Mouse (Mus musculus) midbrain, embryonic 13.5 days (tissue): Measurements from ENCODE around the gene Map3k20. TPM values are rescaled to one million over a fixed set of nuclear protein-coding genes. Genes with fewer than 3 reads are reported as not detected.

Source experiments
- ATAC-seq: fragments of 200-750 bp; cut with Nextera tagmentation; 2 replicates; pipeline ENCODE4 v1.8.0; 2017; ENCODE audit warnings: mild to moderate bottlenecking, moderate TSS enrichment, moderate library complexity
- H3K27ac ChIP-seq: fragments of 300-500 bp; sonication (generic); 2 replicates; pipeline ENCODE4 v1.5.1; 2015; ENCODE audit warnings: inconsistent platforms, mild to moderate bottlenecking, moderate library complexity
- H3K27me3 ChIP-seq: fragments of 300-500 bp; sonication (generic); 2 replicates; pipeline ENCODE4 v1.6.1; 2015; ENCODE audit warnings: mild to moderate bottlenecking, inconsistent platforms
- H3K36me3 ChIP-seq: fragments of 300-500 bp; sonication (generic); 2 replicates; pipeline ENCODE4 v1.6.1; 2015; ENCODE audit warnings: mild to moderate bottlenecking, inconsistent platforms
- H3K4me1 ChIP-seq: fragments of 300-500 bp; sonication (generic); replicated peaks from 2 replicates; pipeline ENCODE4 v1.6.1; 2015; ENCODE audit warnings: inconsistent platforms
- H3K4me2 ChIP-seq: fragments of 300-500 bp; sonication (generic); replicated peaks from 2 replicates; pipeline ENCODE4 v1.6.1; 2015; ENCODE audit warnings: moderate library complexity, mild to moderate bottlenecking, inconsistent platforms
- H3K4me3 ChIP-seq: fragments of 300-500 bp; sonication (generic); replicated peaks from 2 replicates; pipeline ENCODE4 v1.5.1; 2015; ENCODE audit warnings: mild to moderate bottlenecking, inconsistent platforms
- H3K9ac ChIP-seq: fragments of 300-500 bp; sonication (generic); replicated peaks from 2 replicates; pipeline ENCODE4 v1.6.1; 2015; ENCODE audit warnings: mild to moderate bottlenecking, inconsistent platforms
- H3K9me3 ChIP-seq: fragments of 300-500 bp; sonication (generic); 2 replicates; pipeline ENCODE4 v1.6.1; 2016; ENCODE audit warnings: mild to moderate bottlenecking, inconsistent platforms
- WGBS: fragments of 180-500 bp; shearing (Covaris S2); methylation state at CpG from one replicate; pipeline ENCODE4 v1.1.7; 2015; 5-methylcytosine and 5-hydroxymethylcytosine counted together
- polyA plus RNA-seq: library from polyadenylated mRNA; unstranded; fragments of >200 nt; fragmentation: Nextera tagmentation; extraction: Ambion mirVana; gene quantifications from 2 replicates; pipeline ENCODE4 v1.2.1, GENCODE M21; 2015

The Map3k20 gene
- polyA plus RNA-seq, 1 experiment from 2014 or later: 5.5 TPM

DNA sequence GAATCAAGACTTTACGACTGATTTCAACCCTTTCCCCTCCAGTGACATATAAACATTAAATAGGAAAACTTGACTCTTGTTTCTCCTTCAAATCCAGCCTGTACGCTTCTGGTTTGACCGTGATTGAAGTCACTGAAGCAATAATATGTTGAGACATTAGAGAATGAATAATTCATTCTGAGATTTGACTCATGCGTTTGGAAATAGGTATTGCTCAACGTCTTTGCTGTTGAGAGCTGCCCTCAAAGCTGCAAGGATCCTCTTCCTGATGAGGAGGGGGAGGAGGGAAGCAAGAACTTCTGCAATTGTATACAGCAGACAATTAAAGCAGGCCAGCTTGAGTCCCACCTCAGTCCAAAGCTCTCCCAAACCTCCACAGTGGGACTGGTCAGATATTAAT is 81.1 kb downstream of the Map3k20 start:
- WGBS: 79% methylated on average over 5 of the region's 5 CpGs
- Histone ChIP-seq H3K4me1 (no peaks in the 10 kb centered on the region), H3K4me3 (no peak overlapping the region), H3K27ac (no peak overlapping the region), H3K9ac (no peak overlapping the region), H3K4me2 (no peak overlapping the region), H3K27me3 (no peaks in the 10 kb centered on the region), H3K36me3 (no peaks in the 10 kb centered on the region), H3K9me3 (no peaks in the 10 kb centered on the region)
- ATAC-seq: no peak

DNA sequence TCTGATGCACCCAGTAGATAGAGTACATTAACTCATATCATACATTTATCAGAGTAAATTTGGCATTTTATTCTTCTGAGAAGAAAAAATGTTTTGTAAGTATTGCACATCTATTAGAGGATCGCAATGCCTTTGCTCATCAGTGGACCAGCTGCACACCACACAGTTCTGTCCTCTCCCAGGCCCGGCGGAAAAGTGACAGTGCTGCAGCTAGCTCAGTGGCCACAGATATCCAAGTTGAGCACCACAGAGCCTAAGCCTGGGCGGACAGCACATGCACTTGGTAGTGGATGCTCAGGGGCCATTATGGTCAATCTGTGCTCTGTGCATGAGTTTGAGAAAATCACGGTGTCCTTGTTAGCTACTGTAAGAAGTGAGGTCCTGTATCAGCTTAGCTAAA is 82.4 kb downstream of the Map3k20 start:
- ATAC-seq: no peak
- H3K36me3 ChIP-seq: no peaks in the 10 kb centered on the region
- H3K27me3 ChIP-seq: no peaks in the 10 kb centered on the region
- H3K4me3 ChIP-seq: no peak overlapping the region
- H3K4me1 ChIP-seq: no peaks in the 10 kb centered on the region
- H3K9me3 ChIP-seq: no peaks in the 10 kb centered on the region
- no peak overlapping the region for H3K27ac ChIP-seq
- 95% methylated on average over 5 of the region's 5 CpGs for WGBS
- no peak overlapping the region for H3K9ac ChIP-seq
- no peak overlapping the region for H3K4me2 ChIP-seq

DNA sequence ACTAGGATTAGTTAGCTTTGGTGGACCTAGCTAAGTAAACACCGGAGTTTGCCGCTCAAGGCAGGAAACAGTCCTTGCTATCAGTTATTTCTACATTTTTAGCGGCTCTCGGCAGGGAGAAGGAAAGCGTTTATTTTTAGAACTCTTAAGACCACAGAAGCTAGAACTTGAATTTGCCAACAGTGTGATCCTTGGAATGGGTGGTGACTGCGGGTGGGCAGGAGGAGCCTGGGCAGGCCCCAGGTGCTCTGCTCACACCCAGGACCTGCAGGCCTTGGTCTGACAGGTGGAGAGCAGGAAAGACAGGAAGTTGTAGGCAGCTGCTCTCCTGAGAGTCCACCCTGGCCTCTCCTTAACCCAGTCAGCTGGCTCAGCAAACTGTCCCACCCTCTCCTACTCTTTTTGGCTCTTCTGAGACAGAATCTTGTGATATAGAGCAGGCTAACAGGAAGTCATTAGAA is 83.7 kb downstream of the Map3k20 start:
- no peak for ATAC-seq
- Histone ChIP-seq H3K9me3 (no peaks in the 10 kb centered on the region), H3K4me1 (no peaks in the 10 kb centered on the region), H3K36me3 (no peaks in the 10 kb centered on the region), H3K9ac (no peak overlapping the region), H3K27ac (no peak overlapping the region), H3K27me3 (no peaks in the 10 kb centered on the region), H3K4me2 (no peak overlapping the region), H3K4me3 (no peak overlapping the region)
- WGBS: 86% methylated on average over 6 of the region's 6 CpGs

DNA sequence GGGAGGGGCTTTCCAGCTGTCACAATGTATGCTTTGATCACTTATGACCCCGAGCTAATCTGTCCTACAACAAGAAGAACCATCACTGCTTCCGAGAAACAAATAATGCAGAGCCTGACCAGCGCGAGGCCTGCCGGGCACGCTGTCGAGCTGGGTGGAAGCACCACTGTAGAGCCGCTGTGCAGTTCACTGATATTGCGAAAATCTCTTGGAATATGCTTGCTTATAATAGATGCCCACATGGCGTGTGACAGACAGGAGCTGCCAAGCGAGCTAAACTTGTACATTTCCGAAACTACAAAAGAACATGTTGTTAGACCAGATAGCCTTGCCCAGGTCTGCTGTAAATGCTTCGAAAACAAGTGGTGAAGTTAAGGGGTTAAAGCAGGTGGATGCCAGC is 86.7 kb downstream of the Map3k20 start:
- WGBS: 88% methylated on average over 13 of the region's 13 CpGs

DNA sequence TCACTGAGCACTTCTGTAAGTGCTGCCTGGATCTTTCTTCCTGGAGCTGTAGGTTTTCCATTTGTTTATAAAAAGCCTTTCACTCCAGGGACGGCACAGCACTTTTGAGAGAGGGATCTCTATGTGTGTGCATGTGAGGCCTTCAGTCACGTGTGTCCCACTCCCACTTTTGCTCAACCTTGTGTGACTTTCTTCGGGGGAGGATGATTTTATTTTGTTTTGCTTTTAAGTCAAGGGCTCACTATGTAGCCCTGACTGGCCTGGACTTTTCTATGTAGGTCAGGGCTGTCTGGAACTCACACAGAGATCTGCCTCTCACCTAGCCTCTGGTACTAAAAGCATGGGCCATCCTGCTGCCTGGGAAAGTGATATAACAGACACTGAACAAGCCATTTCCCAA is 88.6 kb downstream of the Map3k20 start:
- Histone ChIP-seq H3K9ac (no peak overlapping the region), H3K36me3 (0 out of 2 replicates have a peak, but pooled peaks cover under 1% of the 10 kb centered on the region), H3K4me3 (no peak overlapping the region), H3K27me3 (no peaks in the 10 kb centered on the region), H3K9me3 (no peaks in the 10 kb centered on the region), H3K4me1 (no peaks in the 10 kb centered on the region), H3K27ac (no peak overlapping the region), H3K4me2 (no peak overlapping the region)
- ATAC-seq: no peak
- WGBS: 81% methylated on average over 3 of the region's 3 CpGs

More for the DNA sequence above, 86.7 kb downstream of the Map3k20 start:
- no peak overlapping the region for H3K4me2 ChIP-seq
- H3K27me3 ChIP-seq: no peaks in the 10 kb centered on the region
- no peaks in the 10 kb centered on the region for H3K36me3 ChIP-seq
- ATAC-seq: no peak
- no peaks in the 10 kb centered on the region for H3K4me1 ChIP-seq
- no peak overlapping the region for H3K4me3 ChIP-seq
- no peaks in the 10 kb centered on the region for H3K9me3 ChIP-seq
- H3K27ac ChIP-seq: no peak overlapping the region
- H3K9ac ChIP-seq: no peak overlapping the region

DNA sequence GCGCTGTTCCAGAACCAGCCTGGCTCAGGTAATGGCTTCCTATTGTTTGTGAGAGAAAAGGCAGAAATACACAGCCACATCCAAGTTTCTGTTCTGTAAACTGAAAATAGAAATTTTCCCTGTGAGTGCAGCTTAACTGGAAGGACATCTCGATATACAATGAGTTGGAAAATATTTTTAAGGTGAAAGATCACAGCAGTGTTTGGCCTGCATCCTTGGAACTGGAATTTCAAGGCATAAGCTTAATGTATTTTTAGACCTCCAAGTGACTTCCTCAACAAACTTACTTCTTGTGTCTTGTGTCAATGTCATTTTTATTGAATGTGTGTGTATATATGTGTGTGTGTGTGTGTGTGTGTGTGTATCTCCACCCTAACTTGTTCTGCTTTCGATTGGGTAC is 90.4 kb downstream of the Map3k20 start:
- H3K4me2 ChIP-seq: no peak overlapping the region
- no peak overlapping the region for H3K9ac ChIP-seq
- H3K27ac ChIP-seq: no peak overlapping the region
- no peaks in the 10 kb centered on the region for H3K27me3 ChIP-seq
- H3K4me3 ChIP-seq: no peak overlapping the region
- ATAC-seq: no peak
- 89% methylated on average over 3 of the region's 3 CpGs for WGBS
- 0 out of 2 replicates have a peak, but pooled peaks cover 6% of the 10 kb centered on the region for H3K36me3 ChIP-seq
- no peaks in the 10 kb centered on the region for H3K9me3 ChIP-seq
- no peaks in the 10 kb centered on the region for H3K4me1 ChIP-seq

DNA sequence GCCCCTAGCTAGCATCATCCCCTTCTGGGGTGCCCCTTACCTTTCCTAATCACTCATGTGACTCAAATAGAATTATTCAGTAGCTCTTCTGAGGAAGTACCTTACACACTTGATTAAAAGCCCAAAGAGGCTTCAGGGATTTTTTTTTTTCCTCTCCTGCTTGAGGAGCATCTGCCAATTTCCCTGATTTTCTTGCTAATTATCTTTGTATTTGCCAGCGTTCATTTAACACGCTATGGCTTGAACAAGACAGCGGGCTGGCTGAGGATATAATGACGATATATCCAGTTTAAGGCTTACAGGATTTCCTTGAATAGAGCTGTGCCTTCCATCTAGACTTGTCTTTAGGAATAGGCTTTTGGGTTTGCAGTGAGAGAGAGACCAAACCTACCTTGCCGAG is 91.5 kb downstream of the Map3k20 start:
- 77% methylated on average over 5 of the region's 5 CpGs for WGBS
- Histone ChIP-seq H3K9ac (no peak overlapping the region), H3K36me3 (0 out of 2 replicates have a peak, but pooled peaks cover 6% of the 10 kb centered on the region), H3K9me3 (no peaks in the 10 kb centered on the region), H3K4me1 (no peaks in the 10 kb centered on the region), H3K4me3 (no peak overlapping the region), H3K27ac (no peak overlapping the region), H3K4me2 (no peak overlapping the region), H3K27me3 (no peaks in the 10 kb centered on the region)
- ATAC-seq: no peak

DNA sequence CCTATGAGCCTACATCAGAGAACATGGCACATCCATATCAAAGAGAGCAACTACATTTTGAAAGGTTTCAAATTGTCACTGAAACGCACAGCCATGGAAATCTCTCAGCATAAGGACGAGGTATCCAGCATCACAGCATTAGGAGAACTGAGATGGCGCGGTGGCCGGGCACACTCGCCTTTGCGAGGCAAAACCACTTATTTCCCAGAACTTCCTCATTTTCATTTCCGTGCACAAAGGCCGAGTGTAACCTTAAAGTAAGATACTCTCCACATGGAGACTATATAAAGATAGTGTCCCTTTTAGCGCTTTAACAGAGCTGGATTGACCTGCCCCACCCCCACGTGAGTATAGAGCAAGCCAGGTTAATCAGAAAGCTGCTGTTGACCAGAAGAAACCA is 94.0 kb downstream of the Map3k20 start:
- Histone ChIP-seq H3K4me3 (no peak overlapping the region), H3K9me3 (no peaks in the 10 kb centered on the region), H3K4me1 (no peaks in the 10 kb centered on the region), H3K27ac (no peak overlapping the region), H3K36me3 (0 out of 2 replicates have a peak, but pooled peaks cover 6% of the 10 kb centered on the region), H3K4me2 (no peak overlapping the region), H3K27me3 (no peaks in the 10 kb centered on the region), H3K9ac (no peak overlapping the region)
- WGBS: 97% methylated on average over 11 of the region's 11 CpGs
- no peak for ATAC-seq

DNA sequence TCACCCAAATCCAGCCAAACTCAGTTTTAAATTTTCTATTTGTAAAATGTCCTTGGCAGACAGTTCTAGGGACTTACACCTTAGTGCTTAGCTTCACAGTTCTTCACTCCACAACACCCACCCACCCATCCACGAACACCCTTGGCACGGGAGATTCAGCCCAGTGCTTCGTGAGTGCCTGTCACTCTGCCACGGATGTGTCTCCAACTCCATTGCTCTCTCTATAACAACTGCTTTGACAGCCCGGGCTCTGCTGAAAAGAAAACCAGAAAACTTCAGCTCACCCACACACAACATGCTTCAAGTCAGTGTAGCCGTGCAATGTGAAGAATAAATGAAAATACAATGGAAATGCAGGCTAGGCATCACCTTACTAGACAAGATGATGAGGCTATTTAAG is 97.2 kb downstream of the Map3k20 start:
- no peaks in the 10 kb centered on the region for H3K9me3 ChIP-seq
- 84% methylated on average over 6 of the region's 6 CpGs for WGBS
- no peak for ATAC-seq

DNA sequence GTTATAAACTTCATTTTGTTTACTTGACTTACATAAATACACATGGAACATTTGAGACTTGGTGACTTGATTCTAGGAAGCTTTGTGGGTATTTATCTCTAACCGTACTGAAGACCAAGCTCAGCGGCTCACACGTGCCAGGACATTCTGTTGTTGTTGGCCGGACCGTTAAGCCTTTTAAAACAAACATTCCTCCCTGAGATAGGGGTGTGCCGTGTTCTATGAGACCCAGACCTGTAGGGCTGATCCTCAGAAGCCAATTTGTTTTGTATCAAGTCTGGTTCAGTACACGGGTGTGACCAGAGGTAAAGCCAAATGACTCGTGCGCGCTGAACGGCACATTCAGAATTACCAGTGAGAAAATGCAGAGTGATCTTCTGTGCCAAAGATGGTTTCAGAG is 97.9 kb downstream of the Map3k20 start:
- Histone ChIP-seq H3K4me3 (no peak overlapping the region), H3K27me3 (no peaks in the 10 kb centered on the region), H3K4me1 (no peaks in the 10 kb centered on the region), H3K9ac (no peak overlapping the region), H3K4me2 (no peak overlapping the region), H3K27ac (no peak overlapping the region), H3K9me3 (no peaks in the 10 kb centered on the region), H3K36me3 (0 out of 2 replicates have a peak, but pooled peaks cover 6% of the 10 kb centered on the region)
- ATAC-seq: no peak
- WGBS: 75% methylated on average over 11 of the region's 11 CpGs

More for the DNA sequence above, 97.2 kb downstream of the Map3k20 start:
- 0 out of 2 replicates have a peak, but pooled peaks cover 6% of the 10 kb centered on the region for H3K36me3 ChIP-seq
- no peak overlapping the region for H3K27ac ChIP-seq
- H3K4me2 ChIP-seq: no peak overlapping the region
- H3K9ac ChIP-seq: no peak overlapping the region
- H3K27me3 ChIP-seq: no peaks in the 10 kb centered on the region
- no peak overlapping the region for H3K4me3 ChIP-seq
- no peaks in the 10 kb centered on the region for H3K4me1 ChIP-seq

DNA sequence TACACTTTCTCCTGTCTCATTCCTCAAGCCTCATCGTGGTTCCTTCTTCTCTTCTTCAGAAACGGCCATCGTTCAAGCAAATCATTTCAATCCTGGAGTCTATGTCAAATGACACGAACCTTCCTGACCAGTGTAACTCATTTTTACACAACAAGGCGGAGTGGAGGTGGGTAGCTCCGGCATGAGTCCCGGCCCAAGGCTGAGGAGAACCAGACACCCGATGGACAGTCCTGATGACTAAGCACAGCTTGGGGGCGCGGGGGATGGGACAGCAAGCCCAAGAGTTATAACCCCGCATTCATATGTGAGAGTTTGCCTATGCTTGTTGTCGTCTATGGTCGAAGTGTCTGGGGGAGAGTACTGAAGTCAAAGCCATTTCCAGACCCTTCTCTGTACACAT is 104.0 kb downstream of the Map3k20 start:
- 92% methylated on average over 13 of the region's 13 CpGs for WGBS

DNA sequence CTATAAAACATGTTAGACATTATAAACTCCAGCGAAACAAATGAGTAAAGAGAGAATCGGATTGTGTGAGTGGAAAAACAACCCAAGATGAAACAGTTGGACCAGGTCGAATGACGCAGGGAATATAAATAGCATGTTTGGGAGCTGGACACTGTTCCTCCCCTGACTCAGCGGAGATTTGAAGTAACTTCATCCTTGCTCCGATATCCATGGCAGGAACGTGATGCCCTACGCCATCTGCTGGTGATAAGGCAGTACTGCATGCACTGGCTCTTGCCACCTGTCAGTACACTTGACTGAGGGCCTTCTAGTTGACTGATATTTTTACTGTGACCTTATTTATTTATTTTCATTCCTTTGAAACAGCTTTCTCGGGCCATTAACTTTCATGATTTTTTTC is 104.5 kb downstream of the Map3k20 start:
- Histone ChIP-seq H3K27me3 (no peaks in the 10 kb centered on the region), H3K27ac (no peak overlapping the region), H3K4me1 (peaks cover 13% of the 10 kb centered on the region), H3K36me3 (no peaks in the 10 kb centered on the region), H3K4me3 (no peak overlapping the region), H3K9me3 (no peaks in the 10 kb centered on the region), H3K9ac (no peak overlapping the region), H3K4me2 (no peak overlapping the region)
- WGBS: 26% methylated on average over 9 of the region's 9 CpGs
- no peak for ATAC-seq

More for the DNA sequence above, 104.0 kb downstream of the Map3k20 start:
- Histone ChIP-seq H3K4me1 (peaks cover 13% of the 10 kb centered on the region), H3K4me2 (no peak overlapping the region), H3K27me3 (no peaks in the 10 kb centered on the region), H3K36me3 (no peaks in the 10 kb centered on the region), H3K27ac (no peak overlapping the region), H3K9ac (no peak overlapping the region), H3K9me3 (no peaks in the 10 kb centered on the region), H3K4me3 (no peak overlapping the region)
- ATAC-seq: no peak

DNA sequence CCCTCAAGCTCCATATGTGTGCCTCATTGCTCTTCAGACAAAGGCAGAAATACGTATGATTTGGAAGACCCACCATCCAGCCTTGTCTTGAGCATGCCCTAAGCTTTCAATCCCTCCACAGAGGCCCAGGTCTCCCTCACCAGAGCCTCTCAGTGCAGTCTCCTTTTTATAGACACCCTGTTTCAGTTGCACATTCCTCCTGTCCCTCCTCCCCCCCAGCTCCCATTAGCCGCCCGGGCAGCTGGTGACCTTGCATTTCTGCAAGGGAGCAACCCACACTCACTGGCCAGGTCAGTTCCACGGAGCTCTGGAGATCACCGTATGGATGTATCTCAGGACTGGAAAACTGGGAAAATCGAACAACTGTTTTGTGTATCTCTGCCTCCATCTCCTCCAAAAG is 105.0 kb downstream of the Map3k20 start:
- Histone ChIP-seq H3K27me3 (no peaks in the 10 kb centered on the region), H3K27ac (0 out of 2 replicates have a peak overlapping the region, but pooled peaks have one; percentile 58), H3K36me3 (no peaks in the 10 kb centered on the region), H3K4me1 (peaks cover 13% of the 10 kb centered on the region), H3K4me2 (no peak overlapping the region), H3K9ac (no peak overlapping the region), H3K9me3 (no peaks in the 10 kb centered on the region), H3K4me3 (no peak overlapping the region)
- WGBS: 86% methylated on average over 6 of the region's 6 CpGs
- ATAC-seq: no peak
